Mouse (Mus musculus): ENCODE measurements around the gene Gm9376. TPM values are rescaled to one million over a fixed set of nuclear protein-coding genes. Genes with fewer than 3 reads are reported as not detected.

Gene Gm9376
- total and polyA plus RNA-seq, 2 experiments, result not detected

DNA sequence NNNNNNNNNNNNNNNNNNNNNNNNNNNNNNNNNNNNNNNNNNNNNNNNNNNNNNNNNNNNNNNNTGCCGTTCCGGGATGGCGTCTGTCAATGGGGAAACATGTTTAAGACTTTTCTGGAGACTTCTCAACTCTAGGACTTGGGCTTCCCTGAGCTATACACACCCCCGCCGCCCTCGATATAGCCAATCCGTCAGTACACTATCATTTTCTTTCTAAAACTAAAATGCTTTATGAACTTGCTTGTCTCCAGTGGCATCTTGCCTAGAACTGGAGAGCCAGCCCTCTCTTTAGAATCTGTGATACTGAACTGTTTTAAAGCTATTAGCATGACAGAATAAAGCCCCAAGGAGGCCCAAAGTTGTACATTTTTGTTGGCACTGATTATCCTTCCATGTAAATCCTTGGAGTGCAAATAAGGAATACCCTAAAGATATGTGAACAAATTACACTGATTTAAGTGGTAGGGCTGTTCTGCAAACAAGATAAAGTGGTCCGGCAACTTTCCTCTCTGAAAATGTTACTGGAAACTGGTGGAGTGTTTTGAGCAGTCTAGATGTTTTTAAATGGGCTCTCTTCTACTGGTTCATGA, 34.3 kb upstream of the Gm9376 start:
- Histone ChIP-seq H3K27ac (replicated peaks; ENCODE audit: insufficient read depth, low read depth, low read length) (no peak overlapping the region), H3K9ac (ENCODE audit: low read depth, low read length) (no peak overlapping the region), H3K4me1 (ENCODE audit: control insufficient read depth, insufficient read depth, low read length) (peaks cover 10% of the 10 kb centered on the region), H3K79me2 (ENCODE audit: control insufficient read depth, insufficient read depth, low read length) (no peaks in the 10 kb centered on the region), H3K4me3 (ENCODE audit: insufficient read depth, low read depth, low read length) (no peak overlapping the region), H3K27me3 (ENCODE audit: control insufficient read depth, insufficient read depth, low read length) (peaks cover 57% of the 10 kb centered on the region), H3K36me3 (ENCODE audit: control insufficient read depth, insufficient read depth, low read length) (no peaks in the 10 kb centered on the region)
- WGBS, result 9% methylated on average over 8 of the region's 8 CpGs
- TF ChIP-seq POLR2A (IDR thresholded peaks at IDR 0.05; ENCODE audit: extremely low read depth, insufficient read depth, low read length), result no peak
- no peak for TF ChIP-seq CTCF (IDR thresholded peaks at IDR 0.05; ENCODE audit: low read depth, low read length)
- DNase-seq (ENCODE audit: extremely low read depth, low read depth, low spot score), result no peak

DNA sequence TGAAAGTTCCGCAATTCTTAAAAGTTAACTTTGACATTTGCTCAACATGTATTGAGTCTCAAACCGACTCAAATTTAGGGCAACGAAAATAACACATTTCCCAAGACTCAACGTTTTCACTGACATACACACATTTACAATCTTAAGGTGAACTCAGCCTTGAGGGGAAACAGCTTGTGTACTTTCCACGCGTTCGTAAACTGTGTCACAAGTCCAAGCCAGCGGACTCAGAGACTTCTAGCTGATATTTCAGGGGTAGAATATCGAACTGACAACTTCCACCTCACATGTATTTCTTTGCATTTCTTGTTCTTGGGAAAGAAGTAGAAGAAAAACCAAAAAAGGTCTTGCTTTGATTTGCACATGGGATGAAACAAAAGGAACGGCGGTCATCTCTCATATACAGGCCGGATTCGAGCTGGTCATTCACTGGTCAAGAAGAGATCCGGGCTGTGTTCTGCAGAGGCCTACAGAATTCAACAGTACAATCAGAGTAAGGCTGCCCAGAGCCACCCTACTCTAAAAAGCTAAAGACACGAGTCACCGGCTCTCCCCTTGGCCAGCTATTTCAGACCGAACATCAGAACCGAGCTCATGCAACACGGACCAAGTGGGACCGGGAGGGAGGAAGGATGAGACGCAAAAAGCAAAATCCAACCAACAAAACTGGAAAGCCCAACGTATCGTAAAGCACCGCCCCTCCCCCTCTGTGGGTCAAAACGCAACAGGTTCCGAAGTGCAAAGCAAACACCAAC, 32.8 kb upstream of the Gm9376 start:
- peaks cover 56% of the 10 kb centered on the region for H3K27me3 ChIP-seq (ENCODE audit: control insufficient read depth, insufficient read depth, low read length)
- WGBS, result 9% methylated on average over 26 of the region's 26 CpGs
- no peak overlapping the region for H3K4me3 ChIP-seq (ENCODE audit: insufficient read depth, low read depth, low read length)

DNA sequence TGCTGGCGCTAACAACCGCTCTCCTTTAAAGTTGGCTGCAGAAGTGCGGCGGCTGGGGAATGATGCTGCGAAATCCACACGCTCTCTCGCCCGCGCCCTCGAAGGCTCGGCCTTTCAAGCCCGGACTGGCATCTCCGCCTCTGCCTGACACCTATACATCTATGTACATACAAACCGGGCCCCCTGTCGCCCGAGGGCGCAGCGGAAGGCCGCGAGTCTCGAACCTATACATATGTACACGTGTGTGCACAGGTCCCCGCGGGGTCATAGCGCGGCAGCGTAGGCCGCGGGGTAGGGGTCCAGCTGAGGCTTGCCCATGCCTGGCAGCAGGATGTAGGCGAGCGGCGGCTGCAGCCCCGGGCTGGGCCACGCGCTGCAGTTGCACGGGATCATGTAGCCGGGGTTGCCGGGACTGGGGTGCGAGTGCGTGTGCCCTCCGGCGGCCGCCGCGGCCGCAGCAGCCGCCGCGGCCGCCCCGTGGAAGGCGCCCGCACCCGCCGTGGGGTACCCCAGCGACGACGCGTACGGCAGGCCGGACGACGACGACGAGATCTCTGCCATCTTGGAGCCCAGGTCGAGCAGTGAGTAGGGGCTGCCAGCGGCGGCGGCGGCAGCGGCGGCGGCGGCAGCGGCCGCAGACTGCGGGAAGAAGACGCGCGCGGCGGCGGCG, 32.1 kb upstream of the Gm9376 start:
- DNase-seq (ENCODE audit: extremely low read depth, low read depth, low spot score), result no peak
- Histone ChIP-seq H3K27ac (replicated peaks; ENCODE audit: insufficient read depth, low read depth, low read length) (no peak overlapping the region), H3K79me2 (ENCODE audit: control insufficient read depth, insufficient read depth, low read length) (no peaks in the 10 kb centered on the region), H3K27me3 (ENCODE audit: control insufficient read depth, insufficient read depth, low read length) (peaks cover 51% of the 10 kb centered on the region), H3K4me3 (ENCODE audit: insufficient read depth, low read depth, low read length) (no peak overlapping the region), H3K4me1 (ENCODE audit: control insufficient read depth, insufficient read depth, low read length) (peaks cover 10% of the 10 kb centered on the region), H3K36me3 (ENCODE audit: control insufficient read depth, insufficient read depth, low read length) (no peaks in the 10 kb centered on the region), H3K9ac (ENCODE audit: low read depth, low read length) (no peak overlapping the region)
- TF ChIP-seq CTCF (IDR thresholded peaks at IDR 0.05; ENCODE audit: low read depth, low read length), result no peak
- no peak for TF ChIP-seq POLR2A (IDR thresholded peaks at IDR 0.05; ENCODE audit: extremely low read depth, insufficient read depth, low read length)
- WGBS, result 3% methylated on average over 83 of the region's 84 CpGs

More for the DNA sequence above, 32.8 kb upstream of the Gm9376 start:
- Histone ChIP-seq H3K27ac (replicated peaks; ENCODE audit: insufficient read depth, low read depth, low read length) (no peak overlapping the region), H3K36me3 (ENCODE audit: control insufficient read depth, insufficient read depth, low read length) (no peaks in the 10 kb centered on the region), H3K9ac (ENCODE audit: low read depth, low read length) (no peak overlapping the region), H3K79me2 (ENCODE audit: control insufficient read depth, insufficient read depth, low read length) (no peaks in the 10 kb centered on the region), H3K4me1 (ENCODE audit: control insufficient read depth, insufficient read depth, low read length) (peaks cover 10% of the 10 kb centered on the region)
- peak; percentile 2 for DNase-seq (ENCODE audit: extremely low read depth, low read depth, low spot score)
- TF ChIP-seq CTCF (IDR thresholded peaks at IDR 0.05; ENCODE audit: low read depth, low read length), result no peak
- TF ChIP-seq POLR2A (IDR thresholded peaks at IDR 0.05; ENCODE audit: extremely low read depth, insufficient read depth, low read length), result no peak

DNA sequence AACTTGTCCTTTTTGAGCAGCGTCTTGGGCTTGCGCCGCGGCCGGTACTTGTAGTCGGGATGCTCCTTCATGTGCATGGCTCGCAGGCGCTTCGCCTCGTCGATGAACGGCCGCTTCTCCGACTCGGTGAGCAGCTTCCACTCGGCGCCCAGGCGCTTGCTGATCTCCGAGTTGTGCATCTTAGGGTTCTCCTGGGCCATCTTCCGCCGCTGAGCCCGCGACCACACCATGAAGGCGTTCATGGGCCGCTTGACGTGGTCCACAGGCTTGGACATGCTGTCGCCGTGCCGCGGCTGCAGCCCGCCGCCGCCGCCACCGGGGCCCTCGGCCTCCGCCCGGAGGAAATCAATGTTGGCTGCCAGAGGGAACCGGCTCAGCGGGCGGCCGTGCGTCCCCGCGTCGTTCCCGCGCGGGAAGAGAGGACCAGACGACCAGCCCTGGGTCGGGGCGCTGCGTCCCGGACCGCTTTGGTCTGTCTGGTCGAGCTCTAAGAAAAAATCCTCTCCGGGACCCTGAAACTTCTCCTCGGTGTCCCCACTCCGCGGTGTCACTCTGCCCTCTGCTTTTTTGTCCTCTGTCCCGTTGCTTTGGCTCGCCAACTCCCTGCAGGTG, 31.3 kb upstream of the Gm9376 start:
- no peak overlapping the region; the same call in 1 of the 2 replicates for H3K4me3 ChIP-seq (ENCODE audit: insufficient read depth, low read depth, low read length)
- 1% methylated on average over 62 of the region's 62 CpGs for WGBS
- H3K9ac ChIP-seq (ENCODE audit: low read depth, low read length), result no peak overlapping the region
- no peak overlapping the region for H3K27ac ChIP-seq (replicated peaks; ENCODE audit: insufficient read depth, low read depth, low read length)
- no peak for DNase-seq (ENCODE audit: extremely low read depth, low read depth, low spot score)
- H3K27me3 ChIP-seq (ENCODE audit: control insufficient read depth, insufficient read depth, low read length), result peaks cover 49% of the 10 kb centered on the region
- no peaks in the 10 kb centered on the region for H3K79me2 ChIP-seq (ENCODE audit: control insufficient read depth, insufficient read depth, low read length)
- TF ChIP-seq POLR2A (IDR thresholded peaks at IDR 0.05; ENCODE audit: extremely low read depth, insufficient read depth, low read length) (no peak), CTCF (IDR thresholded peaks at IDR 0.05; ENCODE audit: low read depth, low read length) (no peak)
- H3K4me1 ChIP-seq (ENCODE audit: control insufficient read depth, insufficient read depth, low read length), result peaks cover 10% of the 10 kb centered on the region
- H3K36me3 ChIP-seq (ENCODE audit: control insufficient read depth, insufficient read depth, low read length), result no peaks in the 10 kb centered on the region

DNA sequence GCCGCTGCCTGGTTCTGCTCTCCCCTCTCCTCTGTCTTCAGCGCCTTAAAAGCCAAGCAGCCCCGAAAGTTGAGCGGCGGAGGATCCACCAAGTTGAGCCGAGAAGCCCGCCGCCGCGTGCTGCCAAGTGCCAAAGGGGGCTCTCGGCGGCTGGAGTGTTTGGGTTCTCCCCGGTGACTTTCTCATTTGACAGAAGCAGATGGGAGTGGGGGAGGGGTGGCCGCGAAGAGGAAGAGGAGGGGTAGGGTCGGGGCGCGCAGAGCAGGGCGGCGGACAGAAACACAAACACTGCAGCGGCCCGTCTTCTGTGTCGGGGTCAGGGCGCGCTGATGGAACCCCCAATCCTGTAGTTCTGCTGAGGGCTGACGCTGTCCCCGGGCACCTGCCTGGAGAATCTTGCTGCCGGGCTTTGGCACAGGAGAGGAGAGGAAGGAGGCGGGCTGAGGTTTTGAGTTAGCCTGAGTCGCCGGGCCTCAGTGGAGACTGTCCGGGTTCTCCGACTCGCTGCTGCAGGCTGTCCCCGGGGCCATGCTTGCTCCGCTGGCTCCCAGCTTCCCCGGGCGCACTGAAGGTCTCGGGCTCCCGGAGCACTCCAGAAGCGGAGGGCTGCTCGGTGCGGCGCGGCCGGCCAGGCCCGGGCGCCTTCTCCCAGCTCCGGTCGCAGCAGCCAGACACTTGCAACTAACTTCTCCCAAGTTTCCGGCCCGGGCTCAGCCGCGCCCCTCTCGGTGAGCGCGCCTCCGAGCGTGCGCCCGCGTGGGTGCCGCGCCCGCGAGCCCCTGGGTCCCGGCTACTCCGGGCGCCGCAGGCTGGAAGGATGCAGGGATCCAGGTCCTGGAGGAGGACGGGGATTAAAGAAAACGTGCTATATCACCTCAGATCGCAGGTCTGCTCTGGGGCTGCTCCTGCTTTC, 30.5 kb upstream of the Gm9376 start:
- 2% methylated on average over 73 of the region's 73 CpGs for WGBS
- DNase-seq (ENCODE audit: extremely low read depth, low read depth, low spot score), result no peak
- Histone ChIP-seq H3K9ac (ENCODE audit: low read depth, low read length) (no peak overlapping the region; the same call in 1 of the 2 replicates), H3K4me1 (ENCODE audit: control insufficient read depth, insufficient read depth, low read length) (peaks cover 10% of the 10 kb centered on the region), H3K27me3 (ENCODE audit: control insufficient read depth, insufficient read depth, low read length) (peaks cover 48% of the 10 kb centered on the region), H3K79me2 (ENCODE audit: control insufficient read depth, insufficient read depth, low read length) (no peaks in the 10 kb centered on the region), H3K27ac (replicated peaks; ENCODE audit: insufficient read depth, low read depth, low read length) (no peak overlapping the region), H3K4me3 (ENCODE audit: insufficient read depth, low read depth, low read length) (peak overlapping the region; percentile 41; the same call in 1 of the 2 replicates), H3K36me3 (ENCODE audit: control insufficient read depth, insufficient read depth, low read length) (no peaks in the 10 kb centered on the region)
- TF ChIP-seq CTCF (IDR thresholded peaks at IDR 0.05; ENCODE audit: low read depth, low read length) (no peak), POLR2A (IDR thresholded peaks at IDR 0.05; ENCODE audit: extremely low read depth, insufficient read depth, low read length) (no peak)
